Mouse (Mus musculus) forebrain, embryonic 10.5 days (tissue): ENCODE results near the gene Acta1. TPM values are rescaled to one million over a fixed set of nuclear protein-coding genes. Genes with fewer than 3 reads are reported as not detected.

ENCODE experiments used
- DNase-seq: peaks from one replicate; pipeline ENCODE4 v3.0.0-alpha.2; 2017; ENCODE audit warnings: low spot score; ENCODE audit errors: extremely low spot score
- H3K27ac ChIP-seq: fragments of 300-500 bp; sonication (generic); 2 replicates; pipeline ENCODE4 v1.5.1; 2016; ENCODE audit warnings: mild to moderate bottlenecking
- H3K27me3 ChIP-seq: fragments of 300-500 bp; sonication (generic); 2 replicates; pipeline ENCODE4 v1.6.1; 2016; ENCODE audit warnings: mild to moderate bottlenecking; ENCODE audit not compliant: poor library complexity, severe bottlenecking
- H3K36me3 ChIP-seq: fragments of 300-500 bp; sonication (generic); replicated peaks from 2 replicates; pipeline ENCODE4 v1.6.1; 2016; ENCODE audit warnings: mild to moderate bottlenecking, moderate library complexity
- H3K4me1 ChIP-seq: fragments of 300-500 bp; sonication (generic); 2 replicates; pipeline ENCODE4 v1.6.1; 2016
- H3K4me3 ChIP-seq: fragments of 300-500 bp; sonication (generic); 2 replicates; pipeline ENCODE4 v1.5.1; 2016; ENCODE audit warnings: mild to moderate bottlenecking, moderate library complexity
- H3K9me3 ChIP-seq: fragments of 300-500 bp; sonication (generic); 2 replicates; pipeline ENCODE4 v1.6.1; 2016; ENCODE audit warnings: mild to moderate bottlenecking, moderate library complexity
- WGBS: fragments of 180-500 bp; shearing (Covaris S2); methylation state at CpG from one replicate; pipeline ENCODE4 v1.1.7; 2016; 5-methylcytosine and 5-hydroxymethylcytosine counted together
- polyA plus RNA-seq: library from polyadenylated mRNA; unstranded; fragments of >200 nt; fragmentation: Nextera tagmentation; extraction: Ambion mirVana; gene quantifications from 2 replicates; pipeline ENCODE4 v1.2.1, GENCODE M21; 2016

The Acta1 gene
- polyA plus RNA-seq, 1 experiment from 2014 or later = 0.22 TPM

DNA sequence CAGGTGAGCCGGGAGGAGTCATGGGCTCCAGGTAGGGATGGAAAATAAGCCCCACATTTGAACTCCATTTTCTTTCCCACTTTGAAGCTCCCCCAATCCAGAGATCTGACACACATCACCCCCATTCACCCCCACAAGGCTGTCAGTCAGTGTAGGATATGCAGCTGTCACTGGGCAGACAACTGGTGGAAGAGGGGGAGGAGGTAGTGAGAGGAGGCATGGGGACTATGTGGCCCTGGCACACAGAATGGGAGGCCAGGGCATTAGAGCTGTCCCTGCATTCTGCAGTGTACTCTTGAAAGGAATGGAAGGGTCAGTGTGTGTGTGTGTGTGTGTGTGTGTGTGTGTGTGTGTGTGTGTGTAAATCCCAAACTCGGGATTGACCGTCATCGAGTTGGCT lies 679 bp upstream of the Acta1 start:
- DNase-seq = no peak
- Histone ChIP-seq H3K4me1 (peaks cover 22% of the 10 kb centered on the region), H3K9me3 (no peaks in the 10 kb centered on the region), H3K27ac (no peak overlapping the region), H3K4me3 (no peak overlapping the region), H3K36me3 (peaks cover 18% of the 10 kb centered on the region), H3K27me3 (peaks cover 68% of the 10 kb centered on the region)
- WGBS = 89% methylated on average over 4 of the region's 4 CpGs

DNA sequence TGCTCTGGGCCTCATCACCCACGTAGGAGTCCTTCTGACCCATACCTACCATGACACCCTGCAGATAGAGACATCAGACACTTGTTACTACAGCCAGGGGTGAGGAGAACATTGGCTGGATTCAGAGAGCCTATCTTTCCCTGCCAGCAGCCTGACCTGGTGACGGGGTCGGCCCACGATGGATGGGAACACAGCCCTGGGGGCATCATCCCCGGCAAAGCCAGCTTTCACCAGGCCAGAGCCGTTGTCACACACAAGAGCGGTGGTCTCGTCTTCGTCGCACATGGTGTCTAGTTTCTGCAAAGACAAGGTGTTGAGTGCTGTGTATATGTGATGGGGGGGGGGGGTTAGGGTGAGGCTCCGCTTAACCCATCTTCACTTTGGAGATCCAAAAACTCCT lies 1.1 kb downstream of the Acta1 start:
- Histone ChIP-seq H3K27me3 (peaks cover 82% of the 10 kb centered on the region), H3K4me1 (peaks cover 22% of the 10 kb centered on the region), H3K27ac (no peak overlapping the region), H3K4me3 (no peak overlapping the region), H3K9me3 (no peaks in the 10 kb centered on the region), H3K36me3 (peaks cover under 1% of the 10 kb centered on the region)
- DNase-seq = no peak
- 80% methylated on average over 11 of the region's 11 CpGs for WGBS

DNA sequence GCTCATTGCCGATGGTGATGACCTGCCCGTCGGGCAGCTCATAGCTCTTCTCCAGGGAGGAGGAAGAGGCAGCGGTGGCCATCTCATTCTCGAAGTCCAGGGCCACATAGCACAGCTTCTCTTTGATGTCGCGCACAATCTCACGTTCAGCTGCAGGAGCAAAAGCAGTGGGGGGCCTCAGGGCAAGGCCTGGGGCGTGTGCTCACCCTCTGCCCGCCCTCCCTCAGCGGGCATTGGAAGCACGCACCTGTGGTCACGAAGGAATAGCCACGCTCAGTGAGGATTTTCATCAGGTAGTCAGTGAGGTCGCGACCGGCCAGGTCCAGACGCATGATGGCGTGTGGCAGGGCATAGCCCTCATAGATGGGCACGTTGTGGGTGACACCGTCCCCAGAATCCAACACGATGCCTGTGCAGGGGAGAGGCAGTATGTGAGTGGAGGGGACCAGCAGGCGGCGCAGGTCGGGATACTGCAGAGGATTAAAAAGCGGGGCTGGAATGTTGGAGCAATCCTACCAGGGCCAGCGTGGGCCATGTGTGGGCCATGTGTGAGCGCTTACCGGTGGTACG lies 1.9 kb downstream of the Acta1 start:
- Histone ChIP-seq H3K9me3 (no peaks in the 10 kb centered on the region), H3K27ac (no peak overlapping the region), H3K27me3 (peaks cover 82% of the 10 kb centered on the region), H3K36me3 (no peaks in the 10 kb centered on the region), H3K4me1 (peaks cover 22% of the 10 kb centered on the region), H3K4me3 (peak overlapping the region; percentile 52)
- peak; percentile 20 for DNase-seq
- WGBS = 9% methylated on average over 30 of the region's 30 CpGs

DNA sequence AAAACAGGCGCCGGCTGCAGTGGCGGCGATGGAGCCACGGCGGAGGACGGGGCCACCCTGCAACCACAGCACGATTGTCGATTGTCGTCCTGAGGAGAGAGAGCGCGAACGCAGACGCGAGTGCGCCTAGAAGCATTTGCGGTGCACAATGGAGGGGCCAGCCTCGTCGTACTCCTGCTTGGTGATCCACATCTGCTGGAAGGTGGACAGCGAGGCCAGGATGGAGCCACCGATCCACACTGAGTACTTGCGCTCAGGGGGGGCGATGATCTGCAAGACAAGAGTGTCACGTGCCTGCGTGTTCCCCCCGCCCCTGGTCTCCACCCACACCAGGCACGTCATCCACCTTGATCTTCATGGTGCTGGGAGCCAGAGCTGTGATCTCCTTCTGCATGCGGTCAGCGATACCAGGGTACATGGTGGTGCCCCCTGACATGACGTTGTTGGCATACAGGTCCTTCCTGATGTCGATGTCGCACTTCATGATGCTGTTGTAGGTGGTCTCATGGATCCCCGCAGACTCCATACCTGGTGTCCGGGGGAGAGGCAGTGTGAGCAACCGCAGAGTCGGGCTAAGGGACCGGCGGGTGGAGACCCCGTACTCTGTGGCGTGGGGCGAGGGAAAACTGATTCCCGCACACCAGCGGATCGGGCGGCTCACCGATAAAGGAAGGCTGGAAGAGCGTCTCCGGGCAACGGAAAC lies 2.5 kb downstream of the Acta1 start:
- 1% methylated on average over 49 of the region's 49 CpGs for WGBS
- peak overlapping the region; percentile 52 for H3K4me3 ChIP-seq
- H3K9me3 ChIP-seq = no peaks in the 10 kb centered on the region
- peak; percentile 22 for DNase-seq
- peaks cover 81% of the 10 kb centered on the region for H3K27me3 ChIP-seq
- H3K36me3 ChIP-seq = no peaks in the 10 kb centered on the region
- H3K27ac ChIP-seq = no peak overlapping the region
- peaks cover 22% of the 10 kb centered on the region for H3K4me1 ChIP-seq

DNA sequence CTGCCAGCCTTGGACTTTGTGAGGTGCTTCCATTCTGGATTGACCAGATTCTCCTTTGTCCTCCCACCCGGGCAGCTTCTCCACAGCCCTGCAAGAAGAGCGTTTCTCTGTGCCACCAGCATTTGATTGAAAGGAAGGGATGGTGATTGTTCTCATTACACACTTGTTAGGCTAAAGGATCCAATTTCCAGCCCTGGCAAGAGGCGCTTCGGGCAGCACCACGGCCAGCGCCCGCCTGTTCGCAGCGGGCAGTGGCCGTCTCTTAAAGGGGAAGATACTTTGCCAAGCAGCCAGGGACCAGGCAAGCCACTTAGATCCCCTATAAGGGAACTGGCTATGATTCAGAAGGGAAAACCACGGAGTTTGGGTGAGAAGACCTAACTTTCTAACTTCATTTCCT lies 3.3 kb downstream of the Acta1 start:
- H3K27me3 ChIP-seq = peaks cover 79% of the 10 kb centered on the region
- DNase-seq = peak; percentile 57
- WGBS = under 1% methylated on average over 11 of the region's 11 CpGs

DNA sequence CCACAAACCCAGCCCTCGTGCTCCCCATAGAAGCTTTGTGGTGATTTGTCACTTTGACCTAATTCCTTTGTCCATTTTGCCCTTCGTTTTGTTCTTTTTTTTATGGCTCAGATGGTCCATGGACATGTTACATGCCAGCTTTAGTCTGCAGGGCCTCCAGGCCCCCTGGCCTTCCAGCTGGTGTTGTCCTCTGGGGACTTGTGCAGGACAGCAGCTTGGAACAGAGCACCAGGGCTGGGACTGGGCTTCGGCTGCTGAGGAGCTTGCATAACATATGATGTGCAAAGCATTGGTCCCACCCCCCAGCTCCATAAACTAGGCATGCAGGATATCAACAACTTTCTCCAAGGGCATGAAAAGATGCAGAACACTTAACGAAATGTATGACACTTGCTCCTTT lies 4.8 kb downstream of the Acta1 start:
- peaks cover 27% of the 10 kb centered on the region for H3K4me1 ChIP-seq
- H3K9me3 ChIP-seq = no peaks in the 10 kb centered on the region
- H3K4me3 ChIP-seq = no peak overlapping the region
- WGBS = 85% methylated on average over 4 of the region's 4 CpGs
- H3K27ac ChIP-seq = no peak overlapping the region
- no peak for DNase-seq
- H3K27me3 ChIP-seq = peaks cover 80% of the 10 kb centered on the region
- H3K36me3 ChIP-seq = no peaks in the 10 kb centered on the region

More for the DNA sequence above, 3.3 kb downstream of the Acta1 start:
- H3K36me3 ChIP-seq = no peaks in the 10 kb centered on the region
- H3K4me3 ChIP-seq = peak overlapping the region; percentile 52
- H3K27ac ChIP-seq = no peak overlapping the region
- peaks cover 22% of the 10 kb centered on the region for H3K4me1 ChIP-seq
- H3K9me3 ChIP-seq = no peaks in the 10 kb centered on the region

DNA sequence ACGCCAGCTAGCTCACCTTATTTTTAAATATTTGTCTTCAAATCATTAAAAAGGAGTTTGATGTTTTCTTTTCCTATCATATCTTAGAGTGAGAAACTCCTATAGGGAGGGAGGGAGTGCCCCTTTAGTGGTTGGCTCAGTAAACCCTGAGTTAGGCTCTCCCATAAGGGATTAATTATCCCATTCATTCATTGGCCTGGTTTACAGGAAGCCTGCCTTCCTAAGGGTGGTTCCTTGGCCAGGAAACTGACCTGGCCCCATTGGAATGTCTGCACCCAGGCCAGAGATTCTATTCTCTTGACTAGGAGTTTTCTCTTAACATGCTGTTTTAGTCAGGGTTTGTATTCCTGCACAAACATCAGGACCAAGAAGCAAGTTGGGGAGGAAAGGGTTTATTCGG lies 6.6 kb downstream of the Acta1 start:
- no peak for DNase-seq
- Histone ChIP-seq H3K9me3 (no peaks in the 10 kb centered on the region), H3K4me1 (peaks cover 34% of the 10 kb centered on the region), H3K27ac (no peak overlapping the region), H3K36me3 (no peaks in the 10 kb centered on the region), H3K27me3 (peaks cover 80% of the 10 kb centered on the region), H3K4me3 (no peak overlapping the region)
- 80% methylated on average over 2 of the region's 2 CpGs for WGBS

DNA sequence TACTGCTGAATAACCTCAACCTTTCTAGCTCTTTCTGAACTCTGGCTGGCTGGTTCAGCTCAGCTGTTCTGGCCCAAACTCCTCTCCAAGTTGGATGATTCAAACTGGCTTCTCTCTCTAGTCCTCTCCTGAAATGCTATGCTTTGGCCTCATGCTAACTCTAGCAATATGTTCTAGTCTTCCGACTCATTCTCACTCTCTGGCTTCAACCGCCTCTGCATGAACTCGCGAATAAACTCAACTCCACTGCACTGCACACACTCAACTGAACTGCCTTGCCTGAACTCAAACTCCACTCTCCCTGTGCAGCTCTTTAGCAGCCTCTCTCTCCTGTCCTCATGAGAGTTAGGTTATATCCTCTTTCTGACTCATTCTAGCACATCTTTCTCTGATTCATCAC lies 7.4 kb downstream of the Acta1 start:
- WGBS = 97% methylated on average over 4 of the region's 4 CpGs
- peaks cover 26% of the 10 kb centered on the region for H3K4me1 ChIP-seq
- DNase-seq = no peak
- no peak overlapping the region for H3K4me3 ChIP-seq
- H3K27ac ChIP-seq = no peak overlapping the region
- H3K36me3 ChIP-seq = no peaks in the 10 kb centered on the region
- H3K9me3 ChIP-seq = no peaks in the 10 kb centered on the region
- H3K27me3 ChIP-seq = peaks cover 72% of the 10 kb centered on the region

DNA sequence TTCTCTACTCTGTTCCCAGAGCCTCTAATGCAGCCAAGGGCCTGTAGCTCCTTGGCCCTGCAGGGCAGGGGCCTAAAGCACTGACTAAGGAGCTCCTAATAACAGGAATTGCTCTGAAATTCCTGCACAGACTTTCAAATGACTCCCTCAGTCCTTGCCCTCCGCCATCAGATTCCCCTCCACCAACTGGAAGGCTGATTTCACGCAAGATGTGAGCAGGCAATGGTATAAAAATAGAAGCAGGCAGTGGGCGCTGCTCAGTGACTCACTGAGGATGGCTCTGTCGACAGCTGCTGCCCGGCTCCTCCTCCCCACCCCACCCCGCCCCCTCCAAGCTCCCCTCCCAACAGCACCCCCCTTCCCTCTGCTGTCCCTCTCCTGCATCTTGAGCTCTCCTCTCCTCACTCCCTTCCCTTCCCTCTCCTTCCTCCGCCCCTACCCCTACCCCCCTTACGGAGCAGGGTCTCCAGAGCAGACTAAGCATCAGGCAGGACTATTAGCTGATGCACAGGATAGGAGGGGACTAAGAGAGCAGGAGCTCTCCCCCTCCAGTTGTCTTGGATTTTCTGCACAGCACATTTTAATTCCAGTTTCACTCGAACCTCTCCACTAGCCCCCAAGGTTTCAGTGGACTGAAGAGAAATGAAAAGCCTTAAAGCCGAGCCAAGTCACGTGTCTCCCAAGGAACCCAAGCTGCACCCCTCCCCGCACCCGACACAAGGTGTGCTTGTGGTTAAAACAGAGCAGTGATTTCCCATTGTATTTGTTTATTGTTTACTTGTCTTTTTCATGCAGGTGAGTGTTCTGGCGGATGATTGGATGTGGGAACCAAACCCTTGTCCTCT lies 9.6 kb downstream of the Acta1 start:
- Histone ChIP-seq H3K4me3 (no peak overlapping the region), H3K36me3 (no peaks in the 10 kb centered on the region), H3K27ac (no peak overlapping the region), H3K27me3 (peaks cover 50% of the 10 kb centered on the region), H3K4me1 (peaks cover 12% of the 10 kb centered on the region), H3K9me3 (no peaks in the 10 kb centered on the region)
- no peak for DNase-seq
- WGBS = 7% methylated on average over 14 of the region's 14 CpGs

DNA sequence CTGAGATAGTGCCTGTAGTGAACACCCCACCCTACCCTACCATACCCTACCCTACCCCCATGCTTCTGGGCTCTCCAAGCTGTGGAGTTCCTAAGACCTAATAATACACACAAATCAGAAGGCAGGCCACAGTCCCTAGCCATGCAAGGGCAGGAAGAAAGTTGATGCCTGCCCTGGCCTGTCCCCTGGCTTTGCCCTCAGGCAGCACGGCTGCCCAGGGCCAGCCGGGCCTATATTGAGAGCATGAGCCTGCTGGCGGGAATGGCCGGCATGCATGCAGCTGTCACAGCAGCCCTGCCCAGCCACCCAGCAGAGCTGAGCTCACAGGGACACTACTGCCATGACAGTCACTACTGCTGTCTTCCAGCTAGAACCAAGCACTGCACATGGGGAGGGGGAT lies 11.5 kb downstream of the Acta1 start:
- WGBS = 78% methylated on average over 4 of the region's 4 CpGs
- H3K9me3 ChIP-seq = no peaks in the 10 kb centered on the region

DNA sequence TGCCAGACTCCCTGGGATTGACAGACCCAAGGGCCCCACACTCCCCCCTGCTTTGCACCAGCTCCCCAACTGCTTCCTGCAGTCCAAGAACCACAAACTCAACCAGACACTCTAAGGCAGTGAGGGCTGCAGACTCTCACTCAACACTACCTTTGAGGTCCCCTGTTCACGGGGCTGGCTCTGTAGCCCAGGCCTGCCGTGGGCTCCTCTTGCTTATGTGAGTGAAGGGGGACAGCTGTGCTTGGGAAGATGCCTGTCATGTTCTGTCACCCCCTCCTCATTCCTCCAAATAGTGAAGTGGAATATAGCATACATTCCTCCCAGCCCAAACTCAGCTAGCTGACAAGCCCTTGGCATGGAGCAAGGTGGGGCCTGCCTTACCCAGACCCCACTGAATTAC lies 12.1 kb downstream of the Acta1 start:
- Histone ChIP-seq H3K4me1 (peaks cover 17% of the 10 kb centered on the region), H3K36me3 (no peaks in the 10 kb centered on the region), H3K27ac (no peak overlapping the region), H3K9me3 (no peaks in the 10 kb centered on the region), H3K27me3 (peaks cover 39% of the 10 kb centered on the region), H3K4me3 (no peak overlapping the region)
- no peak for DNase-seq
- WGBS = 80% methylated on average over 2 of the region's 2 CpGs

More for the DNA sequence above, 11.5 kb downstream of the Acta1 start:
- peaks cover 17% of the 10 kb centered on the region for H3K4me1 ChIP-seq
- no peak for DNase-seq
- H3K27me3 ChIP-seq = peaks cover 39% of the 10 kb centered on the region
- no peak overlapping the region for H3K4me3 ChIP-seq
- H3K27ac ChIP-seq = 0 out of 2 replicates have a peak overlapping the region, but pooled peaks have one; percentile 44
- no peaks in the 10 kb centered on the region for H3K36me3 ChIP-seq

DNA sequence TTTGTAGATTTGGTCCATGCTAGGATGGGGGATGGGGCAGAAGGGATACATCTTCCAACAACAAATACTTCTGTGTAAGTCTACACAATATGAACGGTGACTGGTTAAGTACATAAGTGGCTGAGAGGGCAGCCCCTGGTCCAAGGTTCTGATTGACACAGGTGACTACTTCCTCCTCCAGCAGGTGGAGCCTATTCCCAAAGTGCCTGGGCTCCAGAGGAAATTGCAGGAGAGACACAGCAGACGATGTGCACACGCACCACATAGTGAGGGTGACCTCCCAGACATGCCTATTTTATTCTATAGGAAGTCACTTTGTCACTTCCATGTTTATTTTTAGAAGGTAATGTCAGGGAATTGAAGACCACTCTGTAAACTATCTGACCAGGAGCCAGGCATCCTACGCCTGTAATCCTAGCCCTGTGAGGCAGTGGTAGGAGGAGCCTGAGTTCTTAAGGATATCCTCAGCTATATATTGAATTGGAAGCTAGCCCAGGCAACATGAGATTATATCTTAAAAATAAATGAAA lies 13.7 kb downstream of the Acta1 start:
- no peak overlapping the region for H3K27ac ChIP-seq
- 63% methylated on average over 4 of the region's 4 CpGs for WGBS
- H3K36me3 ChIP-seq = no peaks in the 10 kb centered on the region
- no peaks in the 10 kb centered on the region for H3K9me3 ChIP-seq
- H3K27me3 ChIP-seq = peaks cover 29% of the 10 kb centered on the region
- no peak overlapping the region for H3K4me3 ChIP-seq
- DNase-seq = no peak
- H3K4me1 ChIP-seq = peaks cover 17% of the 10 kb centered on the region

DNA sequence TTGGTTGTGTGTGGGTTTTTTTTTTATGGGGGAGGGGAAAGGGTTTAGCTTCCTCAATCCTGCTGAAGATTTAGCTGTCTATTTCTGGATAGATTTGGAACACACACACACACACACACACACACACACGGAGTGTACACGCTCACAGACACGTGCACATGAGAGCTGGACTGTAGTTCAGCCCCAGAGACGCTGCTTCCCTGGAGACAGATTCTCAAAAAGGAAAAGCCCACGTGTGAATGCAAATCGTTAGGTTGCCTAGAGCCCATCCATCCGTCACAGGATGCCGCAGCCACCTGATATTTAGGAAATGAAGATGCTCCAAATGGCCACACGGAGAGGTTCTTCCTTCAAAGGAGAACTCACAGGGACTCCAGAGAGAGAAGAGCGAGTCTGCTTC lies 14.3 kb downstream of the Acta1 start:
- DNase-seq = no peak
- no peaks in the 10 kb centered on the region for H3K36me3 ChIP-seq
- WGBS = 80% methylated on average over 10 of the region's 10 CpGs
- H3K27me3 ChIP-seq = peaks cover 23% of the 10 kb centered on the region
- H3K27ac ChIP-seq = no peak overlapping the region
- H3K4me1 ChIP-seq = peaks cover 17% of the 10 kb centered on the region
- no peak overlapping the region for H3K4me3 ChIP-seq
- H3K9me3 ChIP-seq = no peaks in the 10 kb centered on the region
